Mouse (Mus musculus) intestine, embryonic 14.5 days (tissue): Measurements from ENCODE around the gene Tmf1. TPM values are rescaled to one million over a fixed set of nuclear protein-coding genes. Genes with fewer than 3 reads are reported as not detected.

Experiments used
- ATAC-seq: fragments of 200-750 bp; cut with Nextera tagmentation; replicated peaks from 2 replicates; pipeline ENCODE4 v1.8.0; 2017; ENCODE audit warnings: low read depth, moderate number of reproducible peaks, moderate TSS enrichment, moderate library complexity; ENCODE audit not compliant: low FRiP score, low TSS enrichment
- DNase-seq: peaks from one replicate; pipeline ENCODE4 v3.0.0-alpha.2; 2018; ENCODE audit warnings: low spot score
- H3K27ac ChIP-seq: fragments of 300-500 bp; sonication (generic); 2 replicates; pipeline ENCODE4 v1.5.1; 2014; ENCODE audit warnings: low read depth, mild to moderate bottlenecking, control low read depth
- H3K27me3 ChIP-seq: fragments of 300-500 bp; sonication (generic); replicated peaks from 2 replicates; pipeline ENCODE4 v1.6.1; 2014; ENCODE audit warnings: low read length, control low read depth; ENCODE audit not compliant: control insufficient read depth, insufficient read depth
- H3K36me3 ChIP-seq: fragments of 300-500 bp; sonication (generic); 2 replicates; pipeline ENCODE4 v1.6.1; 2014; ENCODE audit warnings: low read length, control low read depth; ENCODE audit not compliant: control insufficient read depth, insufficient read depth
- H3K4me1 ChIP-seq: fragments of 300-500 bp; sonication (generic); replicated peaks from 2 replicates; pipeline ENCODE4 v1.6.1; 2014; ENCODE audit warnings: low read length, control low read depth, mixed read lengths; ENCODE audit not compliant: control insufficient read depth, insufficient read depth
- H3K4me2 ChIP-seq: fragments of 300-500 bp; sonication (generic); 2 replicates; pipeline ENCODE4 v1.6.1; 2014; ENCODE audit warnings: low read length
- H3K4me3 ChIP-seq: fragments of 300-500 bp; sonication (generic); 2 replicates; pipeline ENCODE4 v1.5.1; 2014; ENCODE audit warnings: low read depth, low read length, control low read depth, mixed read lengths
- H3K9ac ChIP-seq: fragments of 300-500 bp; sonication (generic); 2 replicates; pipeline ENCODE4 v1.6.1; 2014; ENCODE audit warnings: mild to moderate bottlenecking, low read length
- H3K9me3 ChIP-seq: fragments of 300-500 bp; sonication (generic); 2 replicates; pipeline ENCODE4 v1.6.1; 2016; ENCODE audit warnings: low read length, control low read depth; ENCODE audit not compliant: control insufficient read depth
- WGBS: fragments of 180-500 bp; shearing (Covaris S2); extraction: QIAGEN DNeasy Blood & Tissue Kit; methylation state at CpG from one replicate; pipeline ENCODE4 v1.1.7; 2014; 5-methylcytosine and 5-hydroxymethylcytosine counted together
- polyA plus RNA-seq: library from polyadenylated mRNA; unstranded; fragments of >200 nt; fragmentation: Nextera tagmentation; extraction: Ambion mirVana; gene quantifications from 2 replicates; pipeline ENCODE4 v1.2.1, GENCODE M21; 2014

Tmf1 gene
- polyA plus RNA-seq, 1 experiment from 2014 or later = 27.9 TPM

- no peaks in the 10 kb centered on the region for H3K27me3 ChIP-seq
- no peak overlapping the region for H3K4me2 ChIP-seq
- H3K4me3 ChIP-seq = no peak overlapping the region
- H3K9me3 ChIP-seq = no peaks in the 10 kb centered on the region
- no peak overlapping the region for H3K27ac ChIP-seq
- DNase-seq = no peak
- ATAC-seq = no peak
- 65% methylated on average over 15 of the region's 15 CpGs for WGBS
- H3K36me3 ChIP-seq = no peaks in the 10 kb centered on the region; the same call in 1 of the 2 replicates
- no peak overlapping the region for H3K9ac ChIP-seq
- H3K4me1 ChIP-seq = peaks cover 6% of the 10 kb centered on the region; the same call in 1 of the 2 replicates
Observed at GRCm38 (mm10) chr6:97221205-97222025, 42.5 kb upstream of the Tmf1 start.

- Histone ChIP-seq H3K9ac (no peak overlapping the region), H3K27ac (no peak overlapping the region), H3K36me3 (no peaks in the 10 kb centered on the region; the same call in 1 of the 2 replicates), H3K4me3 (no peak overlapping the region), H3K27me3 (no peaks in the 10 kb centered on the region), H3K4me1 (peaks cover 6% of the 10 kb centered on the region; the same call in 1 of the 2 replicates), H3K4me2 (no peak overlapping the region), H3K9me3 (no peaks in the 10 kb centered on the region)
- no peak for DNase-seq
- 58% methylated on average over 5 of the region's 5 CpGs for WGBS
- no peak for ATAC-seq
Observed at GRCm38 (mm10) chr6:97220672-97221071, 41.8 kb upstream of the Tmf1 start.

- 78% methylated on average over 4 of the region's 4 CpGs for WGBS
Observed at GRCm38 (mm10) chr6:97216154-97216821, 37.4 kb upstream of the Tmf1 start.

GRCm38 (mm10) chr6:97211981-97212380 lies 33.1 kb upstream of the Tmf1 start:
- Histone ChIP-seq H3K36me3 (no peaks in the 10 kb centered on the region; the same call in 1 of the 2 replicates), H3K9ac (0 out of 2 replicates have a peak overlapping the region, but pooled peaks have one; percentile 18), H3K4me3 (peak overlapping the region; percentile 69; the same call in 1 of the 2 replicates), H3K27me3 (no peaks in the 10 kb centered on the region), H3K4me2 (peak overlapping the region; percentile 78), H3K9me3 (no peaks in the 10 kb centered on the region), H3K27ac (no peak overlapping the region), H3K4me1 (peaks cover 11% of the 10 kb centered on the region)
- 73% methylated on average over 12 of the region's 12 CpGs for WGBS
- DNase-seq (no peak), ATAC-seq (no peak)

More at GRCm38 (mm10) chr6:97216154-97216821, 37.4 kb upstream of the Tmf1 start:
- no peak for DNase-seq
- Histone ChIP-seq H3K4me3 (no peak overlapping the region), H3K36me3 (no peaks in the 10 kb centered on the region; the same call in 1 of the 2 replicates), H3K9ac (no peak overlapping the region), H3K27me3 (no peaks in the 10 kb centered on the region), H3K4me2 (no peak overlapping the region), H3K27ac (no peak overlapping the region), H3K9me3 (no peaks in the 10 kb centered on the region), H3K4me1 (peaks cover 4% of the 10 kb centered on the region; the same call in 1 of the 2 replicates)
- no peak for ATAC-seq

- DNase-seq = peak; percentile 62
- Histone ChIP-seq H3K27ac (0 out of 2 replicates have a peak overlapping the region, but pooled peaks have one; percentile 2), H3K4me1 (peaks cover 11% of the 10 kb centered on the region), H3K4me3 (peak overlapping the region; percentile 69), H3K27me3 (no peaks in the 10 kb centered on the region), H3K9ac (peak overlapping the region; percentile 57), H3K36me3 (no peaks in the 10 kb centered on the region; the same call in 1 of the 2 replicates), H3K9me3 (no peaks in the 10 kb centered on the region), H3K4me2 (peak overlapping the region; percentile 78)
- 2% methylated on average over 22 of the region's 22 CpGs for WGBS
- peak; percentile 51 for ATAC-seq
Observed at GRCm38 (mm10) chr6:97210962-97211601, 32.2 kb upstream of the Tmf1 start.

GRCm38 (mm10) chr6:97210191-97210961 lies 31.5 kb upstream of the Tmf1 start, which contains the start of gene Arl6ip5:
Gene Arl6ip5 (plus strand): TSS chr6:97210689.
- peak; percentile 76 for ATAC-seq
- H3K9me3 ChIP-seq = no peaks in the 10 kb centered on the region
- peak within 1 kb of the TSS; percentile 78 for H3K4me2 ChIP-seq
- H3K4me1 ChIP-seq = peaks cover 11% of the 10 kb centered on the region
- H3K9ac ChIP-seq = peak within 1 kb of the TSS; percentile 57
- peak within 1 kb of the TSS; percentile 69 for H3K4me3 ChIP-seq
- 11% methylated on average over 32 of the region's 32 CpGs for WGBS
- no peaks in the 10 kb centered on the region; the same call in 1 of the 2 replicates for H3K36me3 ChIP-seq
- H3K27ac ChIP-seq = 0 out of 2 replicates have a peak within 1 kb of the TSS, but pooled peaks have one; percentile 2
- no peaks in the 10 kb centered on the region for H3K27me3 ChIP-seq
- peak; percentile 91 for DNase-seq

- H3K36me3 ChIP-seq = no peaks in the 10 kb centered on the region; the same call in 1 of the 2 replicates
- no peak overlapping the region for H3K4me2 ChIP-seq
- WGBS = 88% methylated on average over 4 of the region's 4 CpGs
- H3K4me3 ChIP-seq = no peak overlapping the region
- ATAC-seq (no peak), DNase-seq (no peak)
- H3K27ac ChIP-seq = no peak overlapping the region
- H3K9me3 ChIP-seq = no peaks in the 10 kb centered on the region
- no peak overlapping the region for H3K9ac ChIP-seq
- peaks cover 11% of the 10 kb centered on the region for H3K4me1 ChIP-seq
- H3K27me3 ChIP-seq = no peaks in the 10 kb centered on the region
Observed at GRCm38 (mm10) chr6:97209751-97210150, 30.8 kb upstream of the Tmf1 start.
